Mouse (Mus musculus) neural tube, embryonic 15.5 days (tissue): ENCODE results near the gene Gm7029. TPM values are rescaled to one million over a fixed set of nuclear protein-coding genes. Genes with fewer than 3 reads are reported as not detected.
A peak's percentile ranks its signal among the peaks of the same experiment; 100 is the strongest.

Experiments
- ATAC-seq: fragments of 200-750 bp; cut with Nextera tagmentation; 2 replicates; pipeline ENCODE4 v1.8.0; 2017; ENCODE audit warnings: mild to moderate bottlenecking, moderate TSS enrichment, moderate library complexity; ENCODE audit not compliant: low FRiP score
- H3K27ac ChIP-seq: fragments of 300-500 bp; sonication (generic); replicated peaks from 2 replicates; pipeline ENCODE4 v1.5.1; 2015; ENCODE audit warnings: mild to moderate bottlenecking, inconsistent platforms
- H3K27me3 ChIP-seq: fragments of 300-500 bp; sonication (generic); replicated peaks from 2 replicates; pipeline ENCODE4 v1.6.1; 2015; ENCODE audit warnings: inconsistent platforms
- H3K36me3 ChIP-seq: fragments of 300-500 bp; sonication (generic); 2 replicates; pipeline ENCODE4 v1.6.1; 2015; ENCODE audit warnings: inconsistent platforms
- H3K4me1 ChIP-seq: fragments of 300-500 bp; sonication (generic); 2 replicates; pipeline ENCODE4 v1.6.1; 2015; ENCODE audit warnings: inconsistent platforms
- H3K4me2 ChIP-seq: fragments of 300-500 bp; sonication (generic); 2 replicates; pipeline ENCODE4 v1.6.1; 2015; ENCODE audit warnings: inconsistent platforms, mild to moderate bottlenecking, moderate library complexity
- H3K4me3 ChIP-seq: fragments of 300-500 bp; sonication (generic); replicated peaks from 2 replicates; pipeline ENCODE4 v1.5.1; 2015; ENCODE audit warnings: mild to moderate bottlenecking, inconsistent platforms
- H3K9ac ChIP-seq: fragments of 300-500 bp; sonication (generic); replicated peaks from 2 replicates; pipeline ENCODE4 v1.6.1; 2015; ENCODE audit warnings: mild to moderate bottlenecking, inconsistent platforms
- H3K9me3 ChIP-seq: fragments of 300-500 bp; sonication (generic); replicated peaks from 2 replicates; pipeline ENCODE4 v1.6.1; 2016; ENCODE audit warnings: inconsistent platforms
- WGBS: fragments of 180-500 bp; shearing (Covaris S2); methylation state at CpG from one replicate; pipeline ENCODE4 v1.1.7; 2015; ENCODE audit warnings: mixed read lengths; 5-methylcytosine and 5-hydroxymethylcytosine counted together
- microRNA-seq: library from miRNA; unstranded; fragments of <30 nt; microRNA quantifications from one replicate; pipeline ENCODE4, GENCODE M21; 2017
- polyA plus RNA-seq: library from polyadenylated mRNA; unstranded; fragments of >200 nt; fragmentation: Nextera tagmentation; extraction: Ambion mirVana; gene quantifications from 2 replicates; pipeline ENCODE4 v1.2.1, GENCODE M21; 2015

Gene Gm7029
- polyA plus RNA-seq, 1 experiment from 2014 or later: not detected

DNA sequence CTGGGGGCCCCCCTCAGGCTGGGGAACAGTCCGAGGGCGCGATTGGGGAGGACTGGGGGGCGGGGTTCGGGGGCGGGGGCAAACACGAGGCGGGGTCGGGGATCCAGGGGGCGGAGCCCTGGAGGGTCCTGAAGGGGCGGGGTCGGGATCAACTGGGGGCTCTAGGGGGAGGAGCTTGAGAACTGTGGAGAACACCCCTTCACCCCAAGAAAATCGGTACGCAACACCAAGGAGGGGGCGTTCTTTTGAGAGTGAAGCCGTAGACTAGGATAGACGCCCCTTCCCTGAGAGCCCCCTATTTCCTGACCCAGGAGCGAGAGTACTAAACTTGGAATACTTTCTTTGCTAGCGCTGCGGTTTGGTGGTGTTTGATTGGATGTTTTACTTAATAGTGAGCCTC is 42.7 kb downstream of the Gm7029 start:
- ATAC-seq: peak; percentile 42
- peaks cover 41% of the 10 kb centered on the region for H3K36me3 ChIP-seq
- no peaks in the 10 kb centered on the region for H3K27me3 ChIP-seq
- H3K4me3 ChIP-seq: peak overlapping the region; percentile 54
- WGBS: under 1% methylated on average over 16 of the region's 20 CpGs
- peak overlapping the region; percentile 49 for H3K9ac ChIP-seq
- peak overlapping the region; percentile 88 for H3K27ac ChIP-seq
- H3K4me1 ChIP-seq: peaks cover 78% of the 10 kb centered on the region
- no peaks in the 10 kb centered on the region for H3K9me3 ChIP-seq
- H3K4me2 ChIP-seq: peak overlapping the region; percentile 79

DNA sequence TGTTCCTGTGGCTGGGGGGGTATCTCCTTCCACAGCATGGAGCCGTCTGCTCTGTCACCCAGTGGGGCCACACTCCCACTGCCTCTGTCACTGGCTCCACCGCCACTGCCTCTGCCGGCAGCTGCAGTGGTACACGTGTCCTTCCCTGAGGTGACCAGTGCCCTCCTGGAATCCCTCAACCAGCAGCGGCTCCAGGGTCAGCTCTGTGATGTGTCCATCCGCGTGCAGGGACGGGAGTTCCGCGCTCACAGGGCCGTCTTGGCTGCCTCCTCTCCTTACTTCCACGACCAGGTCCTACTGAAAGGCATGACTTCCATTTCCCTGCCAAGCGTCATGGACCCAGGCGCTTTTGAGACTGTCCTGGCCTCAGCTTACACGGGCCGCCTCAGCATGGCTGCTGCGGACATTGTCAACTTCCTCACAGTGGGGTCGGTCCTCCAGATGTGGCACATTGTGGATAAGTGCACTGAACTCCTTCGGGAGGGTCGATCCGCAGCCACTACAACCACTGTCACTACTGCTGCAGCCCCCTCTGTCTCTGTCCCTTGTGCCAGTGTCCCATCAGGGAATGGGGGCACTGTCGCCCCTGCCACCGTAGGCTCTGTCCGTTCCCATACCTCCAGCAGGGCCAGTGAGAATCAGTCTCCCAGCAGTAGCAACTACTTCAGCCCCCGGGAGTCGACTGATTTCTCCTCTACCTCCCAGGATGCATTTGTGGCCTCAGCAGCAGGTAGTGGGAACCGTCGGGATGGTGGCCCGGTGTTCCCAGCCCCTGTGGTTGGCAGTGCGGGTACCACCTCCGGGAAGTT is 43.4 kb downstream of the Gm7029 start:
- Histone ChIP-seq H3K36me3 (peaks cover 33% of the 10 kb centered on the region), H3K4me3 (peak overlapping the region; percentile 54), H3K4me2 (peak overlapping the region; percentile 79), H3K27ac (no peak overlapping the region), H3K9me3 (no peaks in the 10 kb centered on the region), H3K9ac (peak overlapping the region; percentile 49; the same call in 1 of the 2 replicates), H3K4me1 (peaks cover 72% of the 10 kb centered on the region), H3K27me3 (no peaks in the 10 kb centered on the region)
- 75% methylated on average over 31 of the region's 31 CpGs for WGBS
- no peak for ATAC-seq

DNA sequence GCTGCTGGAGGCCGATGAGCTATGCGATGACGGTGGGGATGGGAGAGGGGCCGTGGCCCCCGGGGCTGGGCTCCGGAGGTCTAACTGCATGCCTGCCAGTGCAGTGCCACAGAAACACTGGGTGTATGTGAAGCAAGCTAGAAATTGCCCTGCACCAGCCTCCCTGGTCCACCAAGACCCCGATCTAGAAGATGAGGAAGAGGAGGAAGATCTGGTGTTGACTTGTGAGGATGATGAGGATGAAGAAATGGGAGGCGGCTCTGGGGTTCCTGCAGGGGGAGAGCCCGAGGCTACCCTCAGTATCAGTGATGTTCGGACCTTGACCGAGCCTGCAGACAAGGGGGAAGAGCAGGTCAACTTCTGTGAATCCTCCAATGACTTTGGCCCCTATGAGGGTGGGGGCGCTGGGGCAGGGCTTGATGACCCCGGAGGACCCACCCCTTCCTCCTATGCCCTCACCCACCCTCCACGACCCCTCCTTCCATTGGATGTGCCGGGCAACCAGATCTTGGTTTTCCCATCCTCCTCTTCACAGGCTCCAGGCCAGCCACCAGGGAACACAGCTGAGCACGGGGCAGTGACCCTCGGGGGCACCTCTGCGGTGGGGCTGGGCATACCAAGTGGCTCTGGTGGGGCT is 44.1 kb downstream of the Gm7029 start:
- peaks cover 66% of the 10 kb centered on the region for H3K4me1 ChIP-seq
- no peak overlapping the region for H3K9ac ChIP-seq
- ATAC-seq: no peak
- H3K27me3 ChIP-seq: no peaks in the 10 kb centered on the region
- H3K9me3 ChIP-seq: no peaks in the 10 kb centered on the region
- peaks cover 29% of the 10 kb centered on the region for H3K36me3 ChIP-seq
- 80% methylated on average over 18 of the region's 18 CpGs for WGBS
- H3K27ac ChIP-seq: no peak overlapping the region
- 0 out of 2 replicates have a peak overlapping the region, but pooled peaks have one; percentile 79 for H3K4me2 ChIP-seq
- no peak overlapping the region for H3K4me3 ChIP-seq

DNA sequence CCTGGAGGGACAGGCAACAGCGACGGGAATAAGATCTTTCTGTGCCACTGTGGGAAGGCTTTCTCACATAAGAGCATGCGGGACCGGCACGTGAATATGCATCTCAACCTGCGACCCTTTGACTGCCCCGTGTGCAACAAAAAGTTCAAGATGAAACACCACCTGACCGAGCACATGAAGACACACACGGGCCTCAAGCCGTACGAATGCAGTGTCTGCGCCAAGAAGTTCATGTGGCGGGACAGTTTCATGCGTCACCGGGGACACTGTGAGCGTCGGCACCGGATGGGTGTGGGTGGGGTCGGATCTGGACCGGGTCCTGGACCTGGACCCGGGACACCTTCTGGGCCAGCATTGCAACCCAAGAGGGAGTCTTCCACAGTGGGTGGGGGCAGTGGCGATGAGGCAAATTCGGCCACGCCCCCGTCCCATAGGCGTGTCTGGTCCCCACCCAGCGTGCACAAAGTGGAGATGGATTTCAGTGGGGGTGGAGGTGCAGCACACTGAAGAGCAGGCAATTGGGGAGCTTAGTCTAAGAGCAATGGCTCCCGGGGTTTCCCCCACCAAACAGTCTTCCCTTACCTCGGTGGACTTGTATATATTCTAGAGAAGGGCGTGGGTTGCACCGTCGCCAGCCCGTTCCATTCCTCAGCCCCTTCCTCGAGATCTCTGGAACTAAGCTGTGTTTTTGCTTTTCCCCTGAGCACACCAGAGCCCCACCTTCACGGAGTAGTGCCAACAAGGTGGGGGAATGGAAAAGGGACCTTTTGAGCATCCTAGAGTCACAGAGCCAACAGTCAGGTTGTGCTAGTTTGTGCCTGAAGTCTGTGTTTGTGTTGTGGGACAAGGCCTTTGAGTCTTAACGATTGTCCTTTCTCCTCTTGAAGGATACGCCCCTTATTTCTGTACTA is 44.9 kb downstream of the Gm7029 start:
- Histone ChIP-seq H3K9me3 (no peaks in the 10 kb centered on the region), H3K9ac (no peak overlapping the region), H3K27me3 (no peaks in the 10 kb centered on the region), H3K4me3 (peak overlapping the region; percentile 45), H3K4me1 (peaks cover 64% of the 10 kb centered on the region), H3K4me2 (peak overlapping the region; percentile 70), H3K27ac (no peak overlapping the region), H3K36me3 (peaks cover 23% of the 10 kb centered on the region)
- ATAC-seq: no peak
- WGBS: 62% methylated on average over 37 of the region's 37 CpGs

DNA sequence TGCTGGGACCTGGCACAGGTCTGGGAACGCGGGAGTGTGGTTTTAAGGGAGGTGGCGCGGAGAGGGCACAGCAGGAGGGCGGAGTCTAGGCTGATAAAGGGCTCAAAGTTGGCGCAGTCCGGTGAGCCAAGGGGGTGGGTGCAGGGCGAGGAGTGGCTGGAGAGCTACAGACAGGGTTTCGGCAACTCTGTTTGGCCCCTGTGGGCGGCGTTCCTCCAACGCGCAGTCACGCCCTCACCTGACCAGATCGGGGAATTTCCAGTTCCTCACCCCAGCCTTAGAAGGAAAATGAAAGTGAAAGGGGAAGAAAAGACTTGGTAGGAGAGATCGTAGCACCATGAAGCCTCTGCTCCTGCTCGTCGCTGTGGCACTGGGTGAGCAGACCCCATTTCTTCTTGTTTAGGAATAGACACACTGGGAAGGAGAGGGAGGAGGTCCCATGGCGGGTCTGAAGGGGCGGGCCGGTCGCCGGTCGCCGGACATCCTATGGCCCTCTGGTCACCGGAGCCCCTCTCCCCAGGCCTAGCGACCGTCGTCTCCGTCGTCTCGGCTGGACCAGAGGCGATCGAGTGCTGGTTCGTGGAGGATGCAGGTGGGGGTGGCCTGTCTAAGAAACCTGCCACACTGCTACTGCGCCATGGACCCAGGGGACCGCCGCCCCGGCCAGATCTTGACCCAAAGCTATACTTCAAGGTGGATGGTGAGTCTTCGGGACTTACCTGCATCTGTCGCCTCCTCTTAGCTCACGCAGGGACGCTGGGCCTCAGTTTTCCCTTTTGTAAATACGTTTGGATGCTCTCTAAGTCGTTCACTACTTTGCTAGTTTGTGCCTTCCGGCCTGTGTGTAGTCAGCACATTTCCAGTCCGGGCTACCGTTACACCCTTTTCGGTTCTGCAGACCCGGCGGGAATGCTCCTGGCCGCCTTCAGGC is 46.0 kb downstream of the Gm7029 start:
- ATAC-seq: no peak
- Histone ChIP-seq H3K4me1 (peaks cover 53% of the 10 kb centered on the region), H3K4me2 (peak overlapping the region; percentile 70), H3K4me3 (peak overlapping the region; percentile 45), H3K9ac (peak overlapping the region; percentile 57), H3K36me3 (peaks cover 13% of the 10 kb centered on the region; the same call in 1 of the 2 replicates), H3K9me3 (no peaks in the 10 kb centered on the region), H3K27me3 (no peaks in the 10 kb centered on the region), H3K27ac (peak overlapping the region; percentile 60)
- 2% methylated on average over 52 of the region's 52 CpGs for WGBS

DNA sequence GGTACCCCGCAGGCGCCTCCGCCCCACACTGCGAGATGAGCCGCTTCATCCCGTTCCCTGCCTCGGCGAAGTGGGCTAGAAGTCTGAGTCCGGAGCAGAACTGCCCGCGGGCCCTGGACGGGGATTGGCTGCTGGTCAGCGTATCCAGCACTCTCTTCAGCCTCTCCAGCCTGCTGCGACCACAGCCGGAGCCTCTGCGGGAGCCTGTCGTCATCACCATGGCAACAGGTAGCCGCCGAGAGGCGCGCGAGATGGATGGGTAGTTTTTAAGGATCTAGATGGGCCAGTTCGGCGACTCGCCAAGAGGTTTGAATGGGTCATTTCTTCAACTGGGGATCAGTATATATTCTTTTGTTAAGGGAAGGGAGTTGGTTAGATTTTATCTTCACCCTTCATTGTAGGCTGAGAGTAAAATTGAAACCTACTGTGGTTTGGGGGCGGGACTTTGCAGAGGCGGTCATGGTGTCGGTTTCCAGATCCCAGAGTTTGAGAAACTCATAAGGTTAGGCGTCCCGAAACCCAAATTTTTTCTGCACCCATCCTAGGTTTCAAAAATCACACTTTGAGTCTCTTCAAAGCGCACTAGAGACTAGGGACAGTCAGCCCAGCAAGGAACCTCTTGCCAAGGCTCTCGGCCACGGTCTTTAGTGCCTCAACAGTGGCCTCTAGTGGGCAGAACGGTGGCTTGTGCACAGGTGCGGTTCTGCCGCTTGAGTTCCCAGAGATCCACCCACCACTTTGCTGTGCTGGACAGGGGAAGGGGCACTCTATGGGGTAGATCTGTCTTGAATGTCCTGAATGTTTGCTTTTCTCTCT is 46.9 kb downstream of the Gm7029 start:
- WGBS: 1% methylated on average over 36 of the region's 36 CpGs
- Histone ChIP-seq H3K9me3 (no peaks in the 10 kb centered on the region), H3K36me3 (peaks cover 11% of the 10 kb centered on the region; the same call in 1 of the 2 replicates), H3K27me3 (no peaks in the 10 kb centered on the region), H3K4me2 (peak overlapping the region; percentile 70), H3K4me3 (peak overlapping the region; percentile 45), H3K27ac (peak overlapping the region; percentile 60), H3K4me1 (peaks cover 46% of the 10 kb centered on the region), H3K9ac (peak overlapping the region; percentile 57)
- peak; percentile 11; the same call in 1 of the 2 replicates for ATAC-seq

DNA sequence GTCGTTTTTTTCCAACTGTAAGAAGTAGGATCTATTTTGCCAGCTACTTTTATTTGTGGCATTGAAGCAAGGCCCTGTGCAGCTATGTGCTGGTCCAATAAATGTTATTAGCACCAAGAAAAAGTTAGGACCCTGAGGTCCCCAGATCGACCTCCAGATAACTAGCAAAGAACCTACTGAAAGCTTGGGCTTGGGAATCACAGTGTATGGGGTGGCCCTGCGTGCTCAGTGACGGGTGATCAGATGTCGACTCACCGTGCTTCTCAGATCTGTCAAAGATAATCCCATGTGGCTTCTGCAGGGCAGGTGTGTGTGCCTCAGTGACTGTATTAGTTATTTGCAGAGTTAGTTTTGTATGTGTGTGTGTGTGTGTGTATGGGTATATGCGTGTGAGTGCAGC is 47.7 kb downstream of the Gm7029 start:
- no peak overlapping the region for H3K4me3 ChIP-seq
- peaks cover 14% of the 10 kb centered on the region; the same call in 1 of the 2 replicates for H3K36me3 ChIP-seq
- 84% methylated on average over 7 of the region's 7 CpGs for WGBS
- peaks cover 44% of the 10 kb centered on the region for H3K4me1 ChIP-seq
- H3K27ac ChIP-seq: 0 out of 2 replicates have a peak overlapping the region, but pooled peaks have one; percentile 60
- no peaks in the 10 kb centered on the region for H3K27me3 ChIP-seq
- no peak for ATAC-seq
- peak overlapping the region; percentile 70; the same call in 1 of the 2 replicates for H3K4me2 ChIP-seq
- H3K9me3 ChIP-seq: no peaks in the 10 kb centered on the region
- H3K9ac ChIP-seq: no peak overlapping the region

Small RNAs within 50 kb of the gene (microRNA-seq; reads per million reads assigned to microRNA genes)
- not detected for gene Gm27740

Other genes starting within 250 kb of the Gm7029 start
- gene Zfp414, start 244.7 kb upstream of the Gm7029 start, polyA plus RNA-seq: 56.1 and 62.3 TPM in 2 replicates
- 0.61 TPM in 1 of 2 replicates, not detected in the other for gene Pram1, start 235.8 kb upstream of the Gm7029 start, polyA plus RNA-seq
- gene Hnrnpm, start 187.0 kb upstream of the Gm7029 start, polyA plus RNA-seq: 161 and 203 TPM in 2 replicates
- gene March2, start 155.2 kb upstream of the Gm7029 start, polyA plus RNA-seq: 77.4 and 81.5 TPM in 2 replicates
- gene Rab11b, start 113.3 kb upstream of the Gm7029 start, polyA plus RNA-seq: 519 and 596 TPM in 2 replicates
- gene Angptl4, start 92.0 kb upstream of the Gm7029 start, polyA plus RNA-seq: 21.6 and 23.3 TPM in 2 replicates
- gene Kank3, start 63.3 kb upstream of the Gm7029 start, polyA plus RNA-seq: 46.7 and 48.5 TPM in 2 replicates
- 534 and 619 TPM in 2 replicates for gene Rps28, start 49.3 kb upstream of the Gm7029 start, polyA plus RNA-seq
- gene Ndufa7, start 49.3 kb upstream of the Gm7029 start, polyA plus RNA-seq: 515 and 564 TPM in 2 replicates
- 53.9 and 56.1 TPM in 2 replicates for gene Cd320, start 30.7 kb upstream of the Gm7029 start, polyA plus RNA-seq
- gene Kifc1, start 16.8 kb downstream of the Gm7029 start, polyA plus RNA-seq: 2.0 and 3.5 TPM in 2 replicates
- gene Platr17, start 31.3 kb downstream of the Gm7029 start, polyA plus RNA-seq: 0.93 and 1.2 TPM in 2 replicates
- gene Daxx, start 35.6 kb downstream of the Gm7029 start, polyA plus RNA-seq: 50.7 and 58.5 TPM in 2 replicates
- gene Tapbp, start 42.1 kb downstream of the Gm7029 start, polyA plus RNA-seq: 35.3 and 51.3 TPM in 2 replicates
- 13.7 and 15.8 TPM in 2 replicates for gene Zbtb22, start 42.1 kb downstream of the Gm7029 start, polyA plus RNA-seq
- gene Rgl2, start 55.7 kb downstream of the Gm7029 start, polyA plus RNA-seq: 56.8 and 58.8 TPM in 2 replicates
- 173 and 183 TPM in 2 replicates for gene Pfdn6, start 66.5 kb downstream of the Gm7029 start, polyA plus RNA-seq
- 25.1 and 29.3 TPM in 2 replicates for gene Wdr46, start 66.8 kb downstream of the Gm7029 start, polyA plus RNA-seq
- 11.9 and 13.1 TPM in 2 replicates for gene B3galt4, start 77.7 kb downstream of the Gm7029 start, polyA plus RNA-seq
- 72.3 and 75.7 TPM in 2 replicates for gene Vps52, start 82.0 kb downstream of the Gm7029 start, polyA plus RNA-seq
- 778 and 1,050 TPM in 2 replicates for gene Rps18, start 82.2 kb downstream of the Gm7029 start, polyA plus RNA-seq
- gene H2-K1, start 126.5 kb downstream of the Gm7029 start, polyA plus RNA-seq: 19.8 and 88.0 TPM in 2 replicates
- 21.9 and 24.4 TPM in 2 replicates for gene Ring1, start 150.8 kb downstream of the Gm7029 start, polyA plus RNA-seq
- 68.4 and 71.4 TPM in 2 replicates for gene H2-Ke6, start 154.2 kb downstream of the Gm7029 start, polyA plus RNA-seq
- gene Slc39a7, start 157.8 kb downstream of the Gm7029 start, polyA plus RNA-seq: 167 and 170 TPM in 2 replicates
- 54.4 and 57.7 TPM in 2 replicates for gene Rxrb, start 158.0 kb downstream of the Gm7029 start, polyA plus RNA-seq
- 8.3 and 9.4 TPM in 2 replicates for gene Col11a2, start 165.6 kb downstream of the Gm7029 start, polyA plus RNA-seq
- gene H2-Oa, start 218.5 kb downstream of the Gm7029 start, polyA plus RNA-seq: 0.19 and 2.5 TPM in 2 replicates
- gene H2-DMa, start 245.7 kb downstream of the Gm7029 start, polyA plus RNA-seq: 19.8 and 31.3 TPM in 2 replicates
- 115 and 122 TPM in 2 replicates for gene Brd2, start 248.8 kb downstream of the Gm7029 start, polyA plus RNA-seq